Mouse (Mus musculus): ENCODE measurements around the gene Srf.

GRCm38 (mm10) chr17:46520385-46520979, 35.5 kb downstream of the Srf start:
- TF ChIP-seq CTCF (conservative IDR thresholded peaks at IDR 0.05; ENCODE audit: low read length) (no peak), NANOG (IDR thresholded peaks at IDR 0.05; ENCODE audit: borderline replicate concordance, low read length) (no peak)

All from E14TG2a.4 (cell line).